Mouse (Mus musculus) E14TG2a.4 (cell line): ENCODE data around the gene Tenm4.
A peak's percentile ranks its signal among the peaks of the same experiment; 100 is the strongest.

ENCODE experiments used
- H3K27me3 ChIP-seq: 2 replicates; pipeline ENCODE4 v1.6.1; 2014; ENCODE audit warnings: low read length, control low read depth; ENCODE audit not compliant: insufficient read depth
- H3K36me3 ChIP-seq: 2 replicates; pipeline ENCODE4 v1.6.1; 2014; ENCODE audit warnings: low read length, control low read depth; ENCODE audit not compliant: insufficient read depth
- H3K4me1 ChIP-seq: replicated peaks from 2 replicates; pipeline ENCODE4 v1.6.1; 2014; ENCODE audit warnings: low read depth, low read length, control low read depth
- H3K4me3 ChIP-seq: replicated peaks from 2 replicates; pipeline ENCODE4 v1.5.1; 2014; ENCODE audit warnings: mild to moderate bottlenecking, low read length
- H3K9me3 ChIP-seq: 2 replicates; pipeline ENCODE4 v1.6.1; 2014; ENCODE audit warnings: low read length, control low read depth
- CTCF ChIP-seq: conservative IDR thresholded peaks from 2 replicates; pipeline ENCODE4 v1.5.1; 2014; ENCODE audit warnings: low read length
- NANOG ChIP-seq: IDR thresholded peaks from 2 replicates; pipeline ENCODE4 v1.6.1; 2014; ENCODE audit warnings: borderline replicate concordance, low read length, mixed read lengths
- POU5F1 ChIP-seq: IDR thresholded peaks from 2 replicates; pipeline ENCODE4 v1.6.1; 2014; ENCODE audit warnings: low read length, borderline replicate concordance

The Tenm4 gene

DNA sequence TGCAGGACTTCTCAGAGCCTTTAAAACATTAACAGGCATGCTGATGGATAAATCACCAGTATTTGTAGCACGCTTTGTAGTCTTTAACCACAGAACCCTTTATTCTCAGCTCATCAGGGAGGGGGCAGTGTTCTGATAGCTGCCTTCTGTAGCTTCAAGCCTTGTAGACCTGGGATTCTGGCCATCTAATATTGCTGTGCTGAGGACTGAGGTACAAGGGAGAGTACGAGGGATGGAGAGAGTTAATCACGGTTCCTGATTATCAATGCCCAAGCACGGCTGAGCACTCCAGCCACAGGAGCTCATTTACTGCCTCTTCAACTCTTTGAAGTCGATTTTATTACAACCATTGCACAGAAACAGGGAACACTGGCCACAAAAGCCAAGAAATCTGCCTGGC, 384.2 kb downstream of the Tenm4 start:
- peaks cover 32% of the 10 kb centered on the region for H3K36me3 ChIP-seq
- TF ChIP-seq POU5F1 (no peak), NANOG (no peak), CTCF (no peak)
- H3K27me3 ChIP-seq = no peaks in the 10 kb centered on the region
- H3K4me1 ChIP-seq = no peaks in the 10 kb centered on the region
- H3K4me3 ChIP-seq = no peak overlapping the region
- no peaks in the 10 kb centered on the region for H3K9me3 ChIP-seq

DNA sequence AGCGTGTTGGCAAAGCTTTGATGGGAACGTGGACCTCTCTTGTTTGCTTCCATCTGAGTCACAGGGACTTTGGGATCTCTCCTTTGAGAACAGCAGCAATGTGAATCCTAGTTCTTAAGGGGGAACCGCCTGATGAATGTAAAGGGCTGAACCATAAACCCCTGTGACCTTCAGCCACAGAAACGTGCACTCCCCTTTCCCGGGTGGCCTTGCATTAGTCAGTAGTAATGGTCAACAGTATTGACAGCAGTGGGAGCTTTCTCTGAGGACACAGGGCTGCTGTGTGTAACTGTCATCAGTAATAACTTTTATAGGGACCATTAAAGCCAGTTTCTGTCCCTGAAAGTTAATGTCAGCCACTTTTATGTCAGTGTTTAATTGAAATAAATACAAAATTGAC, 385.7 kb downstream of the Tenm4 start:
- TF ChIP-seq POU5F1 (no peak), CTCF (no peak), NANOG (no peak)
- Histone ChIP-seq H3K27me3 (0 out of 2 replicates have a peak, but pooled peaks cover 4% of the 10 kb centered on the region), H3K4me3 (no peak overlapping the region), H3K9me3 (peaks cover 5% of the 10 kb centered on the region; the same call in 1 of the 2 replicates), H3K36me3 (peaks cover 17% of the 10 kb centered on the region), H3K4me1 (no peaks in the 10 kb centered on the region; the same call in 1 of the 2 replicates)

GRCm38 (mm10) chr7:96562890-96563289, 391.8 kb downstream of the Tenm4 start:
- TF ChIP-seq POU5F1 = no peak
- TF ChIP-seq CTCF = no peak
- TF ChIP-seq NANOG = no peak
- H3K4me1 ChIP-seq = peaks cover 28% of the 10 kb centered on the region

DNA sequence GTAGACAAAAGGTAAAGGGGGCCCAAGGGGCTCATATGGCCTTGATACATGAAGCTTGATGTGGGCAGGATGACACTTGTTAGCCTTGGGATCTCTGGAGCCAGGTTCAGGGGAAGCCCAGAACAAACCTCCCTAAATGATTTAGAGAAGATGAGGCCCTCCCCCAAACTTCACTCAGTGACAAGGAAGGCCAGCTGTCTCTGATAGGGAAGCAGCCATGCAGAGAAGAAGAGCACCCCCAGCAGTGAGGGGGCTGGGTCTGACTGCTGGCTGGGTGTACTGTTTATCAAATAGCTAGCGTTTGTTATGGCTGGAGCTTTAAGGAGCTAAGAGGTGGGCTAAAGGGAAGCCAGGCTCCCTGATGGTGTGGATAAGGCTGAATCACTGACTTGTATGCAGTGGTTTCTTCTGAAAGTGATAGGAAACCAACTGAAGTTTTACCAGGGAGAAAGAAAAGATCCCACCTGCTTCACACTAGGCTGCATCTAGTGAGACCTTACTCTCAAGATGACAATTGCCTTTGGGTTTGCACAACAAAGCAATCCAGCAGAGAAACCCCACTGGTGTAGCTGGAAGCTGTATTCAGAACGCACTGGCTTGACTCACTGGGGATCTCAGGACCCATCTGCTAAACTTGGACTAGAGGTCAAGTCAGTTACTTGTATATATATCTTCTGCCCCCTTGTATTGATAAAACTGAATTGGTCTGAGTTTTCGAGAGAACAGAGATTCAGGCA, 392.5 kb downstream of the Tenm4 start:
- TF ChIP-seq NANOG (peak; percentile 71; the same call in 1 of the 2 replicates), POU5F1 (no peak)
- H3K4me3 ChIP-seq = no peak overlapping the region
- no peaks in the 10 kb centered on the region for H3K36me3 ChIP-seq
- peaks cover 10% of the 10 kb centered on the region; the same call in 1 of the 2 replicates for H3K9me3 ChIP-seq
- peaks cover 10% of the 10 kb centered on the region; the same call in 1 of the 2 replicates for H3K27me3 ChIP-seq
- H3K4me1 ChIP-seq = peaks cover 28% of the 10 kb centered on the region

More at GRCm38 (mm10) chr7:96562890-96563289, 391.8 kb downstream of the Tenm4 start:
- peaks cover 10% of the 10 kb centered on the region; the same call in 1 of the 2 replicates for H3K9me3 ChIP-seq
- H3K36me3 ChIP-seq = no peaks in the 10 kb centered on the region
- H3K27me3 ChIP-seq = peaks cover 10% of the 10 kb centered on the region; the same call in 1 of the 2 replicates
- no peak overlapping the region for H3K4me3 ChIP-seq

GRCm38 (mm10) chr7:96565806-96566205, 394.8 kb downstream of the Tenm4 start:
- peaks cover 10% of the 10 kb centered on the region; the same call in 1 of the 2 replicates for H3K9me3 ChIP-seq
- TF ChIP-seq CTCF (no peak), POU5F1 (no peak), NANOG (no peak)
- H3K4me3 ChIP-seq = no peak overlapping the region
- H3K36me3 ChIP-seq = no peaks in the 10 kb centered on the region
- H3K4me1 ChIP-seq = peaks cover 28% of the 10 kb centered on the region
- peaks cover 10% of the 10 kb centered on the region; the same call in 1 of the 2 replicates for H3K27me3 ChIP-seq

- Histone ChIP-seq H3K4me1 (peaks cover 28% of the 10 kb centered on the region), H3K4me3 (no peak overlapping the region), H3K9me3 (peaks cover 10% of the 10 kb centered on the region; the same call in 1 of the 2 replicates), H3K36me3 (no peaks in the 10 kb centered on the region), H3K27me3 (peaks cover 7% of the 10 kb centered on the region; the same call in 1 of the 2 replicates)
- TF ChIP-seq NANOG (no peak), POU5F1 (no peak), CTCF (no peak)
Measured at GRCm38 (mm10) chr7:96566260-96566659, 395.2 kb downstream of the Tenm4 start.

DNA sequence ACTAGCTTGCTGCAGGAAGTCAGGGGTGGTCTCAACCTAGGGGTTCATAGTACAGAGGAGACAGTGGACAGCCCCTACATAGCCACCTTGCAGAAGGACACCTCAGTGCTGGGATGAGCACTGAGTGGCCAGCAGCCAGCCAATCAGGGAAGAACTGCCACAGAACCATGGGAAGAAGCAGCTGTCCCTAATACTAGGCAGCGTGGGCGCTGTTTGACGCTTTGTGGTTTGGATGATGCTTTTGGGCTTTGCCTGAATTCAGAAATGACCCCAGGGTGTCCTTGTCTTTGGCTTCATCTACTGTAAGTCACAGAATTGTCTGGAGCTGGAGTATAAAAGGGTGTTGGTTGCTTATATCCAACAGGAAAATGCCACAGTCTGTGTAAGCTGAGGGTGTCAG, 397.0 kb downstream of the Tenm4 start:
- peaks cover 5% of the 10 kb centered on the region; the same call in 1 of the 2 replicates for H3K27me3 ChIP-seq
- no peaks in the 10 kb centered on the region for H3K36me3 ChIP-seq
- peaks cover 17% of the 10 kb centered on the region for H3K4me1 ChIP-seq
- H3K4me3 ChIP-seq = no peak overlapping the region
- TF ChIP-seq POU5F1 (no peak), CTCF (no peak)
- H3K9me3 ChIP-seq = no peaks in the 10 kb centered on the region

DNA sequence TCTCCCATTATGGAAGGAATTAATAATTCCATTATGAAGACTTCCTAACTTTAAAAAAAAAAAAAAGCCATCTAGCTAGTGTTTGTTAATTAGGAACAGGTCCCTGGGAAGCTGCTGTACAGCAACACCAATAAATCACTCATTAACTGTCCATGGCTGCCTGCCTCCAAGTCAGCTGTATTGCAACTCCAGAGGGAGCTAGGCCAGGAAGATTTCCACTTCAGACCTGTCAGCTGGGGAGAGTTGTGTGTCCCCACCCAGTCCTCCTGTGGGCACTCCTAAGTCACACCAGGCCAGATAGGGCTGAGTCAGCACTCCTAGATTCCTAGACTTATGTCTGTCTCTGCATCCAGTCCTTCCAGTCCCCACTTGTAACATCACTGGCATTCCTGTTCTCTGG, 399.9 kb downstream of the Tenm4 start:
- peaks cover 5% of the 10 kb centered on the region; the same call in 1 of the 2 replicates for H3K27me3 ChIP-seq
- no peaks in the 10 kb centered on the region for H3K9me3 ChIP-seq
- TF ChIP-seq POU5F1 (no peak), NANOG (no peak), CTCF (no peak)
- H3K4me1 ChIP-seq = no peaks in the 10 kb centered on the region
- no peak overlapping the region for H3K4me3 ChIP-seq
- H3K36me3 ChIP-seq = no peaks in the 10 kb centered on the region
